Mouse (Mus musculus): Measurements from ENCODE around the gene Fank1. TPM values are rescaled to one million over a fixed set of nuclear protein-coding genes. Genes with fewer than 3 reads are reported as not detected.

Fank1 gene
- polyA plus RNA-seq, 1 experiment = 0.09 TPM

- no peaks in the 10 kb centered on the region for H3K27me3 ChIP-seq (replicated peaks; ENCODE audit: control insufficient read depth, insufficient read depth, low read length)
- H3K27ac ChIP-seq (ENCODE audit: insufficient read depth, low read depth, low read length) = no peak within 1 kb of the TSS
- WGBS = 44% methylated on average over 18 of the region's 18 CpGs
- TF ChIP-seq CTCF (conservative IDR thresholded peaks at IDR 0.05; ENCODE audit: insufficient read depth, insufficient read length, low read depth, low read length) (peak; percentile 87), POLR2A (IDR thresholded peaks at IDR 0.05; ENCODE audit: low read depth, low read length) (no peak)
- no peaks in the 10 kb centered on the region for H3K36me3 ChIP-seq (ENCODE audit: control insufficient read depth, insufficient read depth, low read length)
- DNase-seq = peak; percentile 75
- no peaks in the 10 kb centered on the region for H3K4me1 ChIP-seq (ENCODE audit: control insufficient read depth, insufficient read depth, low read length)
- no peak within 1 kb of the TSS for H3K4me3 ChIP-seq (ENCODE audit: insufficient read depth, low read depth, low read length)
Measured at GRCm38 (mm10) chr7:133782717-133783435, 6.2 kb downstream of the Fank1 start, which contains the start of gene Dhx32. TSS of gene Dhx32 (minus strand) at chr7:133782726.

DNA sequence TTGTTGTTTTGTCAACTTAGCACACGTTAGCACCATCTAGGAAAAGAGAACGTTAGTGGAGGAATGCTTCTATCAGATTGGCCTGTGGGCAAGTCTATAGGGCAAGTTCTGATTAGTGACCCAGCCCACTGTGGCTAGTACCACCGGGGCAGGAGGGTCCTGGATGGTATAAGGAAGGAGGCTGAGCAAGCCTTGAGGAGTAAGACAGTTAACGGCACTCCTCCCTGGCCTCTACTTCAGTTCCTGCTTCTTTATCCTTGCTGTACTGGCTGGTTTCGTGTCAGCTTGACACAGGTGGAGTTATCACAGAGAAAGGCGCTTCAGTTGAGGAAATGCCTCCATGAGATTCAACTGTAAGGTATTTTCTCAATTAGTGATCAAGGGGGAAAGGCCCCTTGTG lies 10.9 kb downstream of the Fank1 start:
- no peak overlapping the region for H3K4me3 ChIP-seq (ENCODE audit: insufficient read depth, low read depth, low read length)
- 93% methylated on average over 6 of the region's 6 CpGs for WGBS
- no peak for DNase-seq
- no peak for TF ChIP-seq CTCF (conservative IDR thresholded peaks at IDR 0.05; ENCODE audit: insufficient read depth, insufficient read length, low read depth, low read length)
- no peak for TF ChIP-seq POLR2A (IDR thresholded peaks at IDR 0.05; ENCODE audit: low read depth, low read length)
- H3K4me1 ChIP-seq (ENCODE audit: control insufficient read depth, insufficient read depth, low read length) = no peaks in the 10 kb centered on the region
- H3K27ac ChIP-seq (ENCODE audit: insufficient read depth, low read depth, low read length) = no peak overlapping the region
- H3K27me3 ChIP-seq (replicated peaks; ENCODE audit: control insufficient read depth, insufficient read depth, low read length) = no peaks in the 10 kb centered on the region
- no peaks in the 10 kb centered on the region for H3K36me3 ChIP-seq (ENCODE audit: control insufficient read depth, insufficient read depth, low read length)

GRCm38 (mm10) chr7:133788147-133788546 lies 11.5 kb downstream of the Fank1 start:
- Histone ChIP-seq H3K27ac (ENCODE audit: insufficient read depth, low read depth, low read length) (no peak overlapping the region), H3K27me3 (replicated peaks; ENCODE audit: control insufficient read depth, insufficient read depth, low read length) (no peaks in the 10 kb centered on the region), H3K36me3 (ENCODE audit: control insufficient read depth, insufficient read depth, low read length) (no peaks in the 10 kb centered on the region), H3K4me1 (ENCODE audit: control insufficient read depth, insufficient read depth, low read length) (no peaks in the 10 kb centered on the region), H3K4me3 (ENCODE audit: insufficient read depth, low read depth, low read length) (no peak overlapping the region)
- no peak for TF ChIP-seq POLR2A (IDR thresholded peaks at IDR 0.05; ENCODE audit: low read depth, low read length)
- no peak for TF ChIP-seq CTCF (conservative IDR thresholded peaks at IDR 0.05; ENCODE audit: insufficient read depth, insufficient read length, low read depth, low read length)
- 61% methylated on average over 3 of the region's 3 CpGs for WGBS
- DNase-seq = no peak

GRCm38 (mm10) chr7:133790171-133790570 lies 13.5 kb downstream of the Fank1 start:
- H3K36me3 ChIP-seq (ENCODE audit: control insufficient read depth, insufficient read depth, low read length) = no peaks in the 10 kb centered on the region

DNA sequence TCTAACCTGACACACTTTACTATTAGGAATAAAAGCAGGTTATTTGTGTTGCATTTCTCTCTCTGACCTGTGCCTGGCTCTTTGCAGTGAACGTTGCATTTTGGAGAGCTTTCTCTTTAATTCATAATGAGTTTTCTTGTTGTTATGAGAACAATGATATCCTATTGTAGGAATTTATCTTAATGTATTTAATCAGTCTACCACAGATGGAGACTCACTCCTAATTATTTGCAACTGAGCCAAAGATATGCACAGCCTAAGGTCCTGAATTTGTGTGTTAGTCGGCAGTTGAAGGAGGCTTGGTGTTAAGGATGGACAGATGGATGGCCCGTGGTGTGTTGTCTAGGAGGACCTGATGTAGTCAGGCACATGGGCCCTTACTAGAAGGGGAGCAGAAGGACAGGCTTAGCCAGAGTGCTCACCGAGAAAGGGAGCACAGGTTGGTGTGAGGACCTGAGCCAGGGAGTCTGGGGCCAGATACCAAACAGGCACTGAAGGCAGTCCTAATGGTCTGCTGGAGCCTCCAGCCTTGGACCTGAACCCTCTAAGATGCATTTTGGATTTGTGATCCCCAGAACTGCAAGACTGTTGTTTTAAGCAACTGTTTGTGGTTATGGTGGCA lies 14.1 kb downstream of the Fank1 start:
- no peak overlapping the region for H3K27ac ChIP-seq (ENCODE audit: insufficient read depth, low read depth, low read length)
- peaks cover 11% of the 10 kb centered on the region; the same call in 1 of the 2 replicates for H3K4me1 ChIP-seq (ENCODE audit: control insufficient read depth, insufficient read depth, low read length)
- H3K36me3 ChIP-seq (ENCODE audit: control insufficient read depth, insufficient read depth, low read length) = no peaks in the 10 kb centered on the region
- H3K4me3 ChIP-seq (ENCODE audit: insufficient read depth, low read depth, low read length) = no peak overlapping the region
- DNase-seq = no peak
- TF ChIP-seq POLR2A (IDR thresholded peaks at IDR 0.05; ENCODE audit: low read depth, low read length) (no peak), CTCF (conservative IDR thresholded peaks at IDR 0.05; ENCODE audit: insufficient read depth, insufficient read length, low read depth, low read length) (no peak)
- 88% methylated on average over 4 of the region's 4 CpGs for WGBS
- no peaks in the 10 kb centered on the region for H3K27me3 ChIP-seq (replicated peaks; ENCODE audit: control insufficient read depth, insufficient read depth, low read length)

More at GRCm38 (mm10) chr7:133790171-133790570, 13.5 kb downstream of the Fank1 start:
- Histone ChIP-seq H3K27ac (ENCODE audit: insufficient read depth, low read depth, low read length) (no peak overlapping the region), H3K4me3 (ENCODE audit: insufficient read depth, low read depth, low read length) (no peak overlapping the region), H3K4me1 (ENCODE audit: control insufficient read depth, insufficient read depth, low read length) (peaks cover 11% of the 10 kb centered on the region; the same call in 1 of the 2 replicates), H3K27me3 (replicated peaks; ENCODE audit: control insufficient read depth, insufficient read depth, low read length) (no peaks in the 10 kb centered on the region)
- no peak for DNase-seq
- TF ChIP-seq POLR2A (IDR thresholded peaks at IDR 0.05; ENCODE audit: low read depth, low read length) (no peak), CTCF (conservative IDR thresholded peaks at IDR 0.05; ENCODE audit: insufficient read depth, insufficient read length, low read depth, low read length) (no peak)
- 98% methylated on average over 4 of the region's 4 CpGs for WGBS

- 43% methylated on average over 1 of the region's 1 CpGs for WGBS
Measured at GRCm38 (mm10) chr7:133792771-133793170, 16.1 kb downstream of the Fank1 start.

More at GRCm38 (mm10) chr7:133792771-133793170, 16.1 kb downstream of the Fank1 start:
- Histone ChIP-seq H3K27ac (ENCODE audit: insufficient read depth, low read depth, low read length) (0 out of 2 replicates have a peak overlapping the region, but pooled peaks have one; percentile 5), H3K27me3 (replicated peaks; ENCODE audit: control insufficient read depth, insufficient read depth, low read length) (no peaks in the 10 kb centered on the region), H3K4me3 (ENCODE audit: insufficient read depth, low read depth, low read length) (no peak overlapping the region), H3K36me3 (ENCODE audit: control insufficient read depth, insufficient read depth, low read length) (no peaks in the 10 kb centered on the region), H3K4me1 (ENCODE audit: control insufficient read depth, insufficient read depth, low read length) (peaks cover 11% of the 10 kb centered on the region; the same call in 1 of the 2 replicates)
- TF ChIP-seq CTCF (conservative IDR thresholded peaks at IDR 0.05; ENCODE audit: insufficient read depth, insufficient read length, low read depth, low read length) (no peak), POLR2A (IDR thresholded peaks at IDR 0.05; ENCODE audit: low read depth, low read length) (no peak)
- DNase-seq = no peak
